Comparison of ENCODE assay signal across 7 mouse cellular contexts in genomic region chr11:30985877-30986624, GRCm38 (mm10). TPM values are rescaled to one million over a fixed set of nuclear protein-coding genes. Genes with fewer than 3 reads are reported as not detected.
DNase-seq lines count a peak whose midpoint lies in the region; ATAC-seq and TF ChIP-seq lines count a peak whose summit lies in the region.

TSS of gene Chac2 (minus strand) at chr11:30986350.

- 1% methylated on average over 22 of the region's 22 CpGs for WGBS in embryonic facial prominence, embryonic 10.5 days
- WGBS in intestine, postnatal 0 days = 2% methylated on average over 22 of the region's 22 CpGs
- WGBS in midbrain, embryonic 12.5 days = 2% methylated on average over 22 of the region's 22 CpGs
- under 1% methylated on average over 22 of the region's 22 CpGs for WGBS in small intestine, adult 2 months

- H3K4me2 ChIP-seq in intestine, postnatal 0 days (replicated peaks; ENCODE audit: low read depth) = peak within 1 kb of the TSS; percentile 80
- H3K4me2 ChIP-seq in midbrain, embryonic 12.5 days (replicated peaks) = peak within 1 kb of the TSS; percentile 83

- no peak for TF ChIP-seq CTCF in intestine, postnatal 0 days (IDR thresholded peaks at IDR 0.05; ENCODE audit: low read depth)
- no peak for TF ChIP-seq CTCF in small intestine, adult 2 months (IDR thresholded peaks at IDR 0.05; ENCODE audit: extremely low read depth, insufficient read length, insufficient replicate concordance, low read depth, low read length)

- peaks cover 11% of the 10 kb centered on the region for H3K4me1 ChIP-seq in embryonic facial prominence, embryonic 10.5 days
- H3K4me1 ChIP-seq in intestine, postnatal 0 days (replicated peaks; ENCODE audit: control insufficient read depth, insufficient read depth, low read length) = no peaks in the 10 kb centered on the region
- H3K4me1 ChIP-seq in midbrain, embryonic 12.5 days = peaks cover 6% of the 10 kb centered on the region; the same call in 1 of the 2 replicates
- no peaks in the 10 kb centered on the region; the same call in 1 of the 2 replicates for H3K4me1 ChIP-seq in small intestine, adult 2 months (ENCODE audit: control insufficient read depth, insufficient read depth, insufficient read length, low read length)

- intact Hi-C loops in left cerebral cortex, postnatal 4 days (cut with DNase I) = no loop called here

- H3K9ac ChIP-seq in intestine, postnatal 0 days (ENCODE audit: low read depth, low read length) = peak within 1 kb of the TSS; percentile 67
- peak within 1 kb of the TSS; percentile 68 for H3K9ac ChIP-seq in midbrain, embryonic 12.5 days (replicated peaks)

- peak within 1 kb of the TSS; percentile 72 for H3K4me3 ChIP-seq in embryonic facial prominence, embryonic 10.5 days
- H3K4me3 ChIP-seq in intestine, postnatal 0 days (ENCODE audit: low read depth, low read length) = peak within 1 kb of the TSS; percentile 56
- H3K4me3 ChIP-seq in midbrain, embryonic 12.5 days = peak within 1 kb of the TSS; percentile 62
- peak within 1 kb of the TSS; percentile 100 for H3K4me3 ChIP-seq in small intestine, adult 2 months (ENCODE audit: low read depth, low read length)

- H3K27ac ChIP-seq in embryonic facial prominence, embryonic 10.5 days (replicated peaks) = peak within 1 kb of the TSS; percentile 85
- H3K27ac ChIP-seq in intestine, postnatal 0 days (ENCODE audit: low read depth, low read length) = peak within 1 kb of the TSS; percentile 68
- H3K27ac ChIP-seq in midbrain, embryonic 12.5 days (replicated peaks) = 0 out of 2 replicates have a peak within 1 kb of the TSS, but pooled peaks have one; percentile 20
- H3K27ac ChIP-seq in small intestine, adult 2 months (ENCODE audit: insufficient read depth, low read depth, low read length) = peak within 1 kb of the TSS; percentile 96

- H3K9me3 ChIP-seq in embryonic facial prominence, embryonic 10.5 days = no peaks in the 10 kb centered on the region
- no peaks in the 10 kb centered on the region for H3K9me3 ChIP-seq in intestine, postnatal 0 days (ENCODE audit: control insufficient read depth)
- no peaks in the 10 kb centered on the region for H3K9me3 ChIP-seq in midbrain, embryonic 12.5 days

- peak; percentile 45; the same call in 1 of the 2 replicates for TF ChIP-seq POLR2A in small intestine, adult 2 months (IDR thresholded peaks at IDR 0.05; ENCODE audit: low read depth, low read length)

- peak; percentile 98 for ATAC-seq in intestine, postnatal 0 days
- peak; percentile 99 for ATAC-seq in midbrain, embryonic 12.5 days (ENCODE audit: low FRiP score, low read depth)

- H3K36me3 ChIP-seq in embryonic facial prominence, embryonic 10.5 days (replicated peaks) = no peaks in the 10 kb centered on the region
- no peaks in the 10 kb centered on the region for H3K36me3 ChIP-seq in intestine, postnatal 0 days (ENCODE audit: control insufficient read depth, insufficient read depth)
- H3K36me3 ChIP-seq in midbrain, embryonic 12.5 days = no peaks in the 10 kb centered on the region
- no peaks in the 10 kb centered on the region for H3K36me3 ChIP-seq in small intestine, adult 2 months (ENCODE audit: control insufficient read depth, insufficient read depth, low read length)

- H3K27me3 ChIP-seq in embryonic facial prominence, embryonic 10.5 days (replicated peaks; ENCODE audit: low read depth, poor library complexity, severe bottlenecking) = no peaks in the 10 kb centered on the region
- no peaks in the 10 kb centered on the region for H3K27me3 ChIP-seq in intestine, postnatal 0 days (replicated peaks; ENCODE audit: control insufficient read depth, insufficient read depth, low read length)
- no peaks in the 10 kb centered on the region for H3K27me3 ChIP-seq in midbrain, embryonic 12.5 days
- H3K27me3 ChIP-seq in small intestine, adult 2 months (ENCODE audit: control insufficient read depth, insufficient read depth, low read length) = no peaks in the 10 kb centered on the region

- peak; percentile 93 for DNase-seq in adrenal gland, postnatal 10 days
- peak; percentile 84 for DNase-seq in embryonic facial prominence, embryonic 10.5 days (ENCODE audit: low spot score)
- DNase-seq in gonadal fat pad, adult 2 months (ENCODE audit: low read depth) = peak; percentile 64
- DNase-seq in left cerebral cortex, postnatal 4 days = peak; percentile 95

RNA-seq across cellular contexts. Expression of gene Chac2, which starts in this region (rescaled TPM):
- total RNA-seq in adrenal gland, postnatal 10 days (2021) = 10 to 100 TPM; 12.3 to 13.7 TPM
- polyA plus RNA-seq in embryonic facial prominence, embryonic 10.5 days (2016; fragmentation: Nextera tagmentation; extraction: Ambion mirVana) = 10.1 and 11.7 TPM in 2 replicates
- 2.1 and 3.1 TPM in 2 replicates for polyA plus RNA-seq in gonadal fat pad, adult 2 months (2012; rRNA removed)
- polyA plus RNA-seq in intestine, postnatal 0 days (2015; fragmentation: Nextera tagmentation; extraction: Ambion mirVana) = 12.0 and 13.0 TPM in 2 replicates
- 10 to 100 TPM; 17.3 to 17.9 TPM for total RNA-seq in left cerebral cortex, postnatal 4 days (2021)
- polyA plus RNA-seq in midbrain, embryonic 12.5 days (2016; fragmentation: Nextera tagmentation; extraction: Ambion mirVana) = 16.7 and 16.8 TPM in 2 replicates
- polyA plus RNA-seq in small intestine, adult 2 months (2012; rRNA removed) = 1.7 and 1.8 TPM in 2 replicates

Comparison
In these comparisons a context has a peak if more than half of its experiments do, and no peak if none do; other contexts are left out.
1. Peak in every context shown above with its lines: DNase-seq, ATAC-seq, H3K4me3 ChIP-seq and H3K27ac ChIP-seq.
2. H3K27ac ChIP-seq: peak in every context shown above with its lines; median percentile 96 in small intestine, adult 2 months; 85 in embryonic facial prominence, embryonic 10.5 days; 68 in intestine, postnatal 0 days; 20 in midbrain, embryonic 12.5 days.